Comparison of ENCODE assay signal across 8 mouse cellular contexts in genomic region chr10:78010335-78010734, GRCm38 (mm10). TPM values are rescaled to one million over a fixed set of nuclear protein-coding genes. Genes with fewer than 3 reads are reported as not detected.
DNase-seq lines count a peak whose midpoint lies in the region; ATAC-seq and TF ChIP-seq lines count a peak whose summit lies in the region.

No protein-coding gene starts in this region.

- H3K9ac ChIP-seq in kidney, embryonic 15.5 days: 0 out of 2 replicates have a peak overlapping the region, but pooled peaks have one; percentile 33
- no peak overlapping the region for H3K9ac ChIP-seq in hindbrain, postnatal 0 days (replicated peaks; ENCODE audit: low read length)
- H3K9ac ChIP-seq in midbrain, embryonic 16.5 days (ENCODE audit: low read depth, low read length): no peak overlapping the region

- no peak for TF ChIP-seq POLR2A in brain, embryonic 14.5 days (IDR thresholded peaks at IDR 0.05; ENCODE audit: borderline replicate concordance, extremely low read depth, insufficient read depth, insufficient read length, poor library complexity, severe bottlenecking)

- no peak for ATAC-seq in kidney, embryonic 15.5 days (replicated peaks; ENCODE audit: low FRiP score)
- no peak for ATAC-seq in hindbrain, postnatal 0 days
- no peak for ATAC-seq in midbrain, embryonic 16.5 days
- ATAC-seq in granulocyte monocyte progenitor cell, adult 5-6 weeks (replicated peaks; ENCODE audit: poor library complexity, severe bottlenecking): no peak

- H3K4me3 ChIP-seq in kidney, embryonic 15.5 days (replicated peaks): peak overlapping the region; percentile 72
- no peak overlapping the region for H3K4me3 ChIP-seq in hindbrain, postnatal 0 days (ENCODE audit: low read length)
- H3K4me3 ChIP-seq in midbrain, embryonic 16.5 days (ENCODE audit: low read depth, low read length): no peak overlapping the region

- H3K36me3 ChIP-seq in kidney, embryonic 15.5 days: peaks cover under 1% of the 10 kb centered on the region; the same call in 1 of the 2 replicates
- no peaks in the 10 kb centered on the region for H3K36me3 ChIP-seq in hindbrain, postnatal 0 days (ENCODE audit: insufficient read depth, low read length)
- no peaks in the 10 kb centered on the region for H3K36me3 ChIP-seq in midbrain, embryonic 16.5 days (ENCODE audit: control insufficient read depth, insufficient read depth, low read length)

- peak overlapping the region; percentile 86 for H3K4me2 ChIP-seq in kidney, embryonic 15.5 days
- H3K4me2 ChIP-seq in hindbrain, postnatal 0 days (ENCODE audit: low read depth, low read length): peak overlapping the region; percentile 92
- peak overlapping the region; percentile 21 for H3K4me2 ChIP-seq in midbrain, embryonic 16.5 days (ENCODE audit: low read length)

- no peak overlapping the region for H3K27ac ChIP-seq in kidney, embryonic 15.5 days
- H3K27ac ChIP-seq in hindbrain, postnatal 0 days: no peak overlapping the region
- no peak overlapping the region for H3K27ac ChIP-seq in midbrain, embryonic 16.5 days (ENCODE audit: low read length)

- no peaks in the 10 kb centered on the region for H3K9me3 ChIP-seq in kidney, embryonic 15.5 days (replicated peaks)
- H3K9me3 ChIP-seq in hindbrain, postnatal 0 days (ENCODE audit: low read length): no peaks in the 10 kb centered on the region
- no peaks in the 10 kb centered on the region for H3K9me3 ChIP-seq in midbrain, embryonic 16.5 days (replicated peaks; ENCODE audit: control insufficient read depth, low read length, poor library complexity, severe bottlenecking)

- TF ChIP-seq CTCF in brain, embryonic 14.5 days (IDR thresholded peaks at IDR 0.05; ENCODE audit: borderline replicate concordance, extremely low read depth, insufficient read depth, insufficient read length): no peak
- TF ChIP-seq CTCF in hindbrain, postnatal 0 days (IDR thresholded peaks at IDR 0.05; ENCODE audit: low read depth): no peak

- no peaks in the 10 kb centered on the region for H3K27me3 ChIP-seq in kidney, embryonic 15.5 days
- H3K27me3 ChIP-seq in hindbrain, postnatal 0 days (ENCODE audit: insufficient read depth, low read length): no peaks in the 10 kb centered on the region
- no peaks in the 10 kb centered on the region for H3K27me3 ChIP-seq in midbrain, embryonic 16.5 days (ENCODE audit: control insufficient read depth, insufficient read depth, low read depth, low read length)

- WGBS in kidney, embryonic 15.5 days: 19% methylated on average over 10 of the region's 10 CpGs
- WGBS in hindbrain, postnatal 0 days: 16% methylated on average over 10 of the region's 10 CpGs
- 15% methylated on average over 10 of the region's 10 CpGs for WGBS in midbrain, embryonic 16.5 days

- no peak for DNase-seq in kidney, postnatal 36 days
- peak; percentile 8 for DNase-seq in brain, embryonic 14.5 days (ENCODE audit: low read depth)
- no peak for DNase-seq in hindbrain, postnatal 0 days (ENCODE audit: low spot score)
- DNase-seq in cerebellum, postnatal 10 days: no peak
- DNase-seq in retina, postnatal 1 day: no peak

- H3K4me1 ChIP-seq in kidney, embryonic 15.5 days: peaks cover 41% of the 10 kb centered on the region
- peaks cover 23% of the 10 kb centered on the region for H3K4me1 ChIP-seq in hindbrain, postnatal 0 days (ENCODE audit: insufficient read depth, low read length)
- peaks cover 21% of the 10 kb centered on the region for H3K4me1 ChIP-seq in midbrain, embryonic 16.5 days (ENCODE audit: control insufficient read depth, insufficient read depth, low read length)

RNA-seq across cellular contexts. Expression of gene Pfkl, which starts 0.5 kb away (rescaled TPM):
- polyA plus RNA-seq in kidney, embryonic 15.5 days (2015; fragmentation: Nextera tagmentation; extraction: Ambion mirVana): 149 and 164 TPM in 2 replicates
- polyA plus RNA-seq in brain, embryonic 14.5 days (2012; rRNA removed): 146 and 161 TPM in 2 replicates
- 183 and 208 TPM in 2 replicates for total RNA-seq in hindbrain, postnatal 0 days (2014; rRNA removed)
- polyA plus RNA-seq in hindbrain, postnatal 0 days (2015; fragmentation: Nextera tagmentation; extraction: Ambion mirVana): 96.5 and 101 TPM in 2 replicates
- 129 and 133 TPM in 2 replicates for polyA plus RNA-seq in midbrain, embryonic 16.5 days (2015; fragmentation: Nextera tagmentation; extraction: Ambion mirVana)
- 30.6 and 39.4 TPM in 2 replicates for total RNA-seq in granulocyte monocyte progenitor cell, adult 5-6 weeks (2014; fragmentation: Nextera tagmentation)
- 39.6 and 43.5 TPM in 2 replicates for total RNA-seq in granulocyte monocyte progenitor cell, adult 5-6 weeks (2017)

RNA-seq across cellular contexts. Expression of gene Dnmt3l, which starts 31.4 kb away (rescaled TPM):
- polyA plus RNA-seq in kidney, embryonic 15.5 days (2015; fragmentation: Nextera tagmentation; extraction: Ambion mirVana): 0.68 and 1.1 TPM in 2 replicates
- not detected in 2 replicates for polyA plus RNA-seq in brain, embryonic 14.5 days (2012; rRNA removed)
- total RNA-seq in hindbrain, postnatal 0 days (2014; rRNA removed): 0.63 TPM in 1 of 2 replicates, not detected in the other
- polyA plus RNA-seq in hindbrain, postnatal 0 days (2015; fragmentation: Nextera tagmentation; extraction: Ambion mirVana): 0.13 and 0.44 TPM in 2 replicates
- polyA plus RNA-seq in midbrain, embryonic 16.5 days (2015; fragmentation: Nextera tagmentation; extraction: Ambion mirVana): not detected in 2 replicates
- total RNA-seq in granulocyte monocyte progenitor cell, adult 5-6 weeks (2014; fragmentation: Nextera tagmentation): 0.45 TPM in 1 of 2 replicates, not detected in the other
- total RNA-seq in granulocyte monocyte progenitor cell, adult 5-6 weeks (2017): 0.67 and 1.6 TPM in 2 replicates

RNA-seq across cellular contexts. Expression of gene 1810043G02Rik, which starts 32.0 kb away (rescaled TPM):
- 29.5 and 32.1 TPM in 2 replicates for polyA plus RNA-seq in kidney, embryonic 15.5 days (2015; fragmentation: Nextera tagmentation; extraction: Ambion mirVana)
- 54.5 and 68.2 TPM in 2 replicates for polyA plus RNA-seq in brain, embryonic 14.5 days (2012; rRNA removed)
- total RNA-seq in hindbrain, postnatal 0 days (2014; rRNA removed): 72.0 and 75.7 TPM in 2 replicates
- 58.5 and 60.4 TPM in 2 replicates for polyA plus RNA-seq in hindbrain, postnatal 0 days (2015; fragmentation: Nextera tagmentation; extraction: Ambion mirVana)
- polyA plus RNA-seq in midbrain, embryonic 16.5 days (2015; fragmentation: Nextera tagmentation; extraction: Ambion mirVana): 47.9 and 48.1 TPM in 2 replicates
- total RNA-seq in granulocyte monocyte progenitor cell, adult 5-6 weeks (2014; fragmentation: Nextera tagmentation): 8.8 and 9.1 TPM in 2 replicates
- total RNA-seq in granulocyte monocyte progenitor cell, adult 5-6 weeks (2017): 7.4 and 9.9 TPM in 2 replicates

RNA-seq across cellular contexts. Expression of gene Aire, which starts 33.1 kb away (rescaled TPM):
- 1.6 TPM in 2 replicates for polyA plus RNA-seq in kidney, embryonic 15.5 days (2015; fragmentation: Nextera tagmentation; extraction: Ambion mirVana)
- 0.55 and 0.74 TPM in 2 replicates for polyA plus RNA-seq in brain, embryonic 14.5 days (2012; rRNA removed)
- 0.14 and 0.99 TPM in 2 replicates for total RNA-seq in hindbrain, postnatal 0 days (2014; rRNA removed)
- polyA plus RNA-seq in hindbrain, postnatal 0 days (2015; fragmentation: Nextera tagmentation; extraction: Ambion mirVana): 0.05 and 0.30 TPM in 2 replicates
- 0.11 and 0.19 TPM in 2 replicates for polyA plus RNA-seq in midbrain, embryonic 16.5 days (2015; fragmentation: Nextera tagmentation; extraction: Ambion mirVana)
- total RNA-seq in granulocyte monocyte progenitor cell, adult 5-6 weeks (2014; fragmentation: Nextera tagmentation): 1.0 TPM in 1 of 2 replicates, not detected in the other
- total RNA-seq in granulocyte monocyte progenitor cell, adult 5-6 weeks (2017): not detected in 2 replicates

RNA-seq across cellular contexts. Expression of gene Trpm2, which starts 40.0 kb away (rescaled TPM):
- 0.32 and 0.97 TPM in 2 replicates for polyA plus RNA-seq in kidney, embryonic 15.5 days (2015; fragmentation: Nextera tagmentation; extraction: Ambion mirVana)
- polyA plus RNA-seq in brain, embryonic 14.5 days (2012; rRNA removed): 6.3 and 6.5 TPM in 2 replicates
- total RNA-seq in hindbrain, postnatal 0 days (2014; rRNA removed): 6.5 and 9.1 TPM in 2 replicates
- 4.6 and 6.8 TPM in 2 replicates for polyA plus RNA-seq in hindbrain, postnatal 0 days (2015; fragmentation: Nextera tagmentation; extraction: Ambion mirVana)
- 6.3 and 6.4 TPM in 2 replicates for polyA plus RNA-seq in midbrain, embryonic 16.5 days (2015; fragmentation: Nextera tagmentation; extraction: Ambion mirVana)
- total RNA-seq in granulocyte monocyte progenitor cell, adult 5-6 weeks (2014; fragmentation: Nextera tagmentation): 1.9 and 9.1 TPM in 2 replicates
- 1.9 and 3.6 TPM in 2 replicates for total RNA-seq in granulocyte monocyte progenitor cell, adult 5-6 weeks (2017)

Comparison
In these comparisons a context has a peak if more than half of its experiments do, and no peak if none do; other contexts are left out.
1. H3K4me2 ChIP-seq: peak in every context shown above with its lines; median percentile 92 in hindbrain, postnatal 0 days; 86 in kidney, embryonic 15.5 days; 21 in midbrain, embryonic 16.5 days.